Mouse (Mus musculus) intestine, embryonic 15.5 days (tissue): ENCODE results near the gene Nxf7. TPM values are rescaled to one million over a fixed set of nuclear protein-coding genes. Genes with fewer than 3 reads are reported as not detected.
"Not testable (repeated sequence)": the region's sequence is repeated elsewhere in the genome, so short reads cannot be mapped to it uniquely, and the experiment has no call there.

Source experiments
- ATAC-seq: fragments of 200-750 bp; cut with Nextera tagmentation; 2 replicates; pipeline ENCODE4 v1.8.0; 2017; ENCODE audit warnings: moderate TSS enrichment, moderate library complexity
- H3K27ac ChIP-seq: fragments of 300-500 bp; sonication (generic); 2 replicates; pipeline ENCODE4 v1.5.1; 2015; ENCODE audit warnings: mild to moderate bottlenecking, inconsistent platforms
- H3K27me3 ChIP-seq: fragments of 300-500 bp; sonication (generic); replicated peaks from 2 replicates; pipeline ENCODE4 v1.6.1; 2015; ENCODE audit warnings: inconsistent platforms
- H3K36me3 ChIP-seq: fragments of 300-500 bp; sonication (generic); 2 replicates; pipeline ENCODE4 v1.6.1; 2015; ENCODE audit warnings: inconsistent platforms
- H3K4me1 ChIP-seq: fragments of 300-500 bp; sonication (generic); replicated peaks from 2 replicates; pipeline ENCODE4 v1.6.1; 2015; ENCODE audit warnings: inconsistent platforms
- H3K4me2 ChIP-seq: fragments of 300-500 bp; sonication (generic); replicated peaks from 2 replicates; pipeline ENCODE4 v1.6.1; 2015; ENCODE audit warnings: mild to moderate bottlenecking, inconsistent platforms
- H3K4me3 ChIP-seq: fragments of 300-500 bp; sonication (generic); replicated peaks from 2 replicates; pipeline ENCODE4 v1.5.1; 2015; ENCODE audit warnings: inconsistent platforms
- H3K9ac ChIP-seq: fragments of 300-500 bp; sonication (generic); 2 replicates; pipeline ENCODE4 v1.6.1; 2015; ENCODE audit warnings: inconsistent platforms
- H3K9me3 ChIP-seq: fragments of 300-500 bp; sonication (generic); 2 replicates; pipeline ENCODE4 v1.6.1; 2016; ENCODE audit warnings: inconsistent platforms
- WGBS: fragments of 180-500 bp; shearing (Covaris S2); methylation state at CpG from one replicate; pipeline ENCODE4 v1.1.7; 2015; 5-methylcytosine and 5-hydroxymethylcytosine counted together
- polyA plus RNA-seq: library from polyadenylated mRNA; unstranded; fragments of >200 nt; fragmentation: Nextera tagmentation; extraction: Ambion mirVana; gene quantifications from 2 replicates; pipeline ENCODE4 v1.2.1, GENCODE M21; 2015

The Nxf7 gene
- polyA plus RNA-seq: 0.53 TPM in 1 of 2 replicates, not detected in the other

DNA sequence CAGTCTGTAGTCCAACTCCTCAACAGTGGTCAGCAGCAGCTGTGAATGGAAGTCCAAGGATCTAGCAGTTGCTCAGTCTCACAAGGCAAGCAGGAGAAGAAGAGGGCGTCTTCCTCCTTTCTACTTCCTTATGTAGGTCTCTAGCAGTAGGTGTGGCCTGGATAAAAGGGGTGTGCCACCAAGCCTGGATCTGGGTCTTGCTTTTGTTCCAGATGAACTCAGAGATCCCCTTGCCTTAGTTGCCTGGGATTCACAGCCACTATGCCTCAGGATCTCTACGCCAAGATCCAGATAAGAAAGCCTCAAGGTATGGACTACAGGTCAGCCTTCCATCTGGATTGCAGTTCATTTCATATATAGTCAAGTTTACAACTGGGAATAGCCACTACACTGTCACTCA is at the start of gene Nxf7:
Gene Nxf7, minus strand, starts transcription at position 101 of the 400 bp plus-strand sequence.
- no peak within 1 kb of the TSS for H3K27ac ChIP-seq
- H3K4me3 ChIP-seq: no peak within 1 kb of the TSS
- H3K36me3 ChIP-seq: no peaks in the 10 kb centered on the region
- H3K4me2 ChIP-seq: no peak within 1 kb of the TSS
- no peak for ATAC-seq
- H3K27me3 ChIP-seq: no peaks in the 10 kb centered on the region
- no peaks in the 10 kb centered on the region for H3K4me1 ChIP-seq
- no peaks in the 10 kb centered on the region for H3K9me3 ChIP-seq
- 80% methylated on average over 2 of the region's 2 CpGs for WGBS
- H3K9ac ChIP-seq: no peak within 1 kb of the TSS

DNA sequence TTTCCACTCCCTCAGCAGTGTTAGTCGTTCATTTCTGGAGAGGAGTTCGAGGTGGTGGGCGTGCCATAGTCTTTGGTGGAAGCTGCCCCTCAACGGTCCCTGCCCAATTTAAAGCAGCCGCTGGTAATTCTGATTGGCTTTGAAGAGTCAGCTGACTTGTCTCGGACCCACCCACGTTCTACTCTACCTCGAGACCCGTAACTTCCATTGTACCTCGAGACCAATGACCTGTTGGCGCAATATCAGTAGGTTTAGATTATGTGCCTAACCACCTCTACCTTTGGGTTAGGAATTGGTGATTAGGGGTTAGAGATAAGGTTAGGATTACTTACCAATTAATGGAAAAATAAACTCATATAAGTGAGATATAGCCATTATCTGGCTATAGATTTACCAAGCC is 29.0 kb upstream of the Nxf7 start, which contains the start of gene Prame:
Gene Prame, minus strand, starts transcription at position 101 of the 400 bp plus-strand sequence.
- 81% methylated on average over 11 of the region's 11 CpGs for WGBS
- Histone ChIP-seq H3K27me3 (no peaks in the 10 kb centered on the region), H3K4me3 (no peak within 1 kb of the TSS), H3K4me1 (no peaks in the 10 kb centered on the region), H3K4me2 (no peak within 1 kb of the TSS), H3K9ac (no peak within 1 kb of the TSS), H3K36me3 (no peaks in the 10 kb centered on the region), H3K27ac (no peak within 1 kb of the TSS), H3K9me3 (no peaks in the 10 kb centered on the region)
- no peak for ATAC-seq

DNA sequence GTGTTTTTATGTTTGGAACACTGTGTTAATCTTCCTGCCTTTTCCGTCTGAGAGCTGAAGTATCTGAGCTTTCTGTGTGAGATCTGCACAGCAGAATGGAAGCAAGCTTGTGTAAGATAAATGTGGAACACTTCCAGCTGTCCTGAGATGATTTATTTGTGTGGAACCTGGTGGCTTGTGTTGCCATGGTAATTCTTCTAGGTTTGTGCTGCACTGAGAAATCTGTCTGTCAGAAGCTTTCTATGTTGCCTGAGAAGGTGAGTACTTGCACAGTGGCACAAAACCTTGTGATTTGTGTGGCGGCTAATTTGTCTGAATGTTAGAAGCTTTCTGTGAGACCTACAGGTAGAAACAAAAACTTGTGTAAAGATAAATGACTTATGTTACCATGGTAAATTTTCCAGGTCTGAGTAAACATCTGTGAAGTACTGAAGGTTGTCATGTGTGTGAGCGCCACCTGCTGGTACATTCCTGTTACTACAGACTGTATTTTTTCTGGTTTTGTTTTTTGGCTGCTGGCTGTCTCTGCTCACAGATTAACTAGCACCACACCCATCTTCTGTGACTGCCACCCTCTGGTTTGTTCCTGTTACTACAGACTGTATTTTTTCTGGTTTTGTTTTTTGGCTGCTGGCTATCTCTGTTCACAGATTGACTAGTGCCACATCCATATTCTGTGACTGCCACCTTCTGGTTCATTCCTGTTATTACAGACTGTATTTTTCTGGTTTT is 2.9 kb upstream of the Nxf7 start:
- not testable (repeated sequence) for H3K9ac ChIP-seq, H3K27me3 ChIP-seq, H3K4me3 ChIP-seq, H3K4me2 ChIP-seq, H3K36me3 ChIP-seq, H3K4me1 ChIP-seq, ATAC-seq, H3K27ac ChIP-seq, H3K9me3 ChIP-seq
- 56% methylated on average over 3 of the region's 3 CpGs for WGBS

DNA sequence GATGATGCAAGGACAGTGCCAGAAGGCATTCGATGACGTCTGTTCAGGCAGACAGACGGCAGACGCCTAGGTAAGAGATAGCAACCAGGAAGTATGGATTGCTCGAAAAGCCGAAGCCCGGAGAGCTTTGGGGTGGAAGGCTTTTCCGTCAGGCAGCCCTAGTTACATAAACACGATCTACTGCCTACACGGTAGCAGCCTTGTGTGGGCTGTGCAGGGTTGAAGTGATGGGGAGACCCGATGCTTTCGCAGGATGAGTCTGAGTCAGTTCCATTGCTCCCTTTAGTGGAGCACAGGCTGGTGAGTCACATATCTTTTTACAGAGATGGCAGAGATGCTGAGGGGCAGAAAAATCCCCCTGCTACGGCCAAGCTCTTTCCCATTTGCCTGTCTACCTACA is 481 bp downstream of the Nxf7 start:
- Histone ChIP-seq H3K9me3 (no peaks in the 10 kb centered on the region), H3K4me3 (no peak overlapping the region), H3K36me3 (no peaks in the 10 kb centered on the region), H3K4me2 (no peak overlapping the region), H3K9ac (no peak overlapping the region), H3K4me1 (no peaks in the 10 kb centered on the region), H3K27ac (no peak overlapping the region), H3K27me3 (no peaks in the 10 kb centered on the region)
- ATAC-seq: no peak
- WGBS: 62% methylated on average over 13 of the region's 13 CpGs

DNA sequence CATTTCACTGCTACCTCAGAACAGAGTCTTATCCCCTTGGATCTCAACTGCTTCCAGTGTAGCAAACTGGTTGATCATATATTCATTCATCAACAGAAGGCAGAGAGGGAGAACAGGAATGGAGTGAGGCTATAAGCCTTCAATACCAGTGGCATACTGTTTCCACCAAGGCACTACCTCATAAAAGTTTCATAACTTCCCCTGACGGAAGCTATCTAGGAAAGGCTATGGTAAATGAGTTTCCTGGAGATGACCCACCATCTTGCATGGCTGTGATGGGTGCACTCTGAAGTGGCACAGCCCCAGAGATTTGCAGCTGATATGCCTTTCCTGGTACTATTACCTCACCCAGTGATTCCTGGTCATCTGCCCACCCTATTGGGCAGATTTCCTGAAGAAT is 22.2 kb downstream of the Nxf7 start:
- H3K4me1 ChIP-seq: no peaks in the 10 kb centered on the region
- H3K9ac ChIP-seq: no peak overlapping the region
- H3K27ac ChIP-seq: no peak overlapping the region
- no peaks in the 10 kb centered on the region for H3K9me3 ChIP-seq
- no peak overlapping the region for H3K4me2 ChIP-seq
- H3K27me3 ChIP-seq: no peaks in the 10 kb centered on the region
- ATAC-seq: no peak
- WGBS: 81% methylated on average over 1 of the region's 1 CpGs
- no peaks in the 10 kb centered on the region for H3K36me3 ChIP-seq
- H3K4me3 ChIP-seq: no peak overlapping the region

DNA sequence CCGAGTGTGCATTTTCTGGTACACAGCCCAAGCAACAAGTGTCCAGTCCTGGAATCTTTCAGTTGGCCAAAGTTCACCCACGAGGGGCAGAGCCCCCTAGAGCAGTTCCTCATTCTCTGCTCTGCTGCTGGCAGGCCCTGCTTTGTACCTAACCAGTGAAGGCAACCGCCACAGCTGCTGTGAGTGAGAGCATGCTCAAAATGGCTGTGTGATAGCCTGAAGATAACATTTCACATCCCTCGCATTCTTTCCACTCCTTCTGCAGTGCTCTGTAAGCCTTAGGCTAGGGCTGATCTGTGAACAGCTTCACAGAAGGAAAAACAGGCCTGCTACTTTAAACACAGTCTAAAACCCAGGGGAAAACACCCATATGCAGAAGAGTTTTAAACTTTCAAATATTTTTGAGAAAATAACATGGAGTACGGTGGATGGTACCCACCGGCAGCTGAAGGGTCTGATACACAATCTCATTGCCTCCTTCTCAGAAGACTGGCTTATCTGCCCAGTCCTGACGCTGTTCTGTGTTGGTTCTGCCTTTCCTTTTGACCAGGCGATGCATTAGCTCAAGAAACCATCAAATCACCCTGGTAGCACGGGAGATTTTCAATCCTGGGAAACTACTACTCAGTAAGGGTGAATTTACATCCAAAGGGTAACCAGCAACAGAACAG is 23.5 kb downstream of the Nxf7 start:
- H3K9ac ChIP-seq, H3K4me3 ChIP-seq, H3K9me3 ChIP-seq, H3K27me3 ChIP-seq, H3K4me1 ChIP-seq, H3K27ac ChIP-seq, H3K4me2 ChIP-seq, H3K36me3 ChIP-seq: not testable (repeated sequence)
- 63% methylated on average over 9 of the region's 9 CpGs for whole genome bisulfite sequencing
- peak; percentile 49; the same call in 1 of the 2 replicates for ATAC-seq

DNA sequence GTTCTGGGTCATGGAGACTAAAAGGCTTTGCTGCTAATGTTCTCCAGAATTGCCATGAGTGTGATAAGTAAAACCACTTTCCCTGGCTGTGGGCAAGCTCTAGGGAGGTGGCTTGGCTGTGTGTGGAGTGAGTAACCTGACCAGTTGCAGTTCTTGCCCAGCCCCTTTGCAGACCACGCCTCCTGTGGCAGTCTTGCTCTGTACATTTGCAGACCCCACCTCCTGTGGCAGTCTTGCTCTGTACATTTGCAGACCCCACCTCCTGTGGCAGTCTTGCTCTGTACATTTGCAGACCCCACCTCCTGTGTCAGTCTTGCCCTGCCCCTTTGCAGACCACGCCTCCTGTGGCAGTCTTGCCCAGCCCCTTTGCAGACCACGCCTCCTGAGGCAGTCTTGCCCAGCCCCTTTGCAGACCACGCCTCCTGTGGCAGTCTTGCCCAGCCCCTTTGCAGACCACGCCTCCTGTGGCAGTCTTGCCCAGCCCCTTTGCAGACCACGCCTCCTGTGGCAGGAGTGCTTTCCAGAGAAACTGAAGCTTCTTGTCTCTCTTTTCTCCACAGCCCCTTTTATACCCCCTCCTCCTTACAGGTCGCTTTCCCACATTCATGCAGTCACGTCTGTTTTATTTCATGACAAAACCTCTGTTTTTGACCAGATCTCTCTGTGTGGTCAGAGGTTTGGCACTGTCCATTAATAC is 24.2 kb downstream of the Nxf7 start:
- H3K9ac ChIP-seq, H3K4me3 ChIP-seq, H3K4me1 ChIP-seq, H3K36me3 ChIP-seq, H3K9me3 ChIP-seq, H3K4me2 ChIP-seq, H3K27me3 ChIP-seq, H3K27ac ChIP-seq: not testable (repeated sequence)
- 26% methylated on average over 8 of the region's 8 CpGs for WGBS
- ATAC-seq: peak; percentile 74

DNA sequence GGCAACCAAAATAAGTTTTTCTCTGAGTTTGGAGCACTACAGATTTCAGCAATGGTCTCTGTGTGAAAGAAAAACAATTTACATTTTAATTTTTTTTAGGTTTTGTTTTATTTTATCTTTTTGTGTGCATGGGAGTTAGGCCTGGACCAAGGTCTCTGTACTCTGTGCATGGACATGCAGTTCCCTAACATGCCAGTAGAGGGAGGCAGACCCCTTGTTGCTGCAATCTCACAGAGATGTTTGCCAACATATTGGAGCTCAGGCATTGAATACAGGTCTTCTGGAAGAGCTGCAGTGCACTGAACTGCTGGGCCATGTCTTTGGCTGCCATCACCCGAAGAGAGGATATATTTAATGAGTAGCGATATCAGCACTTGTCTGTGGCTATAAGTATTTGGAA is 29.1 kb downstream of the Nxf7 start:
- not testable (repeated sequence) for H3K9ac ChIP-seq, H3K36me3 ChIP-seq, H3K4me3 ChIP-seq, H3K4me1 ChIP-seq, H3K9me3 ChIP-seq, H3K27ac ChIP-seq, H3K4me2 ChIP-seq, H3K27me3 ChIP-seq
- ATAC-seq: peak; percentile 68
- WGBS: 22% methylated on average over 1 of the region's 2 CpGs

DNA sequence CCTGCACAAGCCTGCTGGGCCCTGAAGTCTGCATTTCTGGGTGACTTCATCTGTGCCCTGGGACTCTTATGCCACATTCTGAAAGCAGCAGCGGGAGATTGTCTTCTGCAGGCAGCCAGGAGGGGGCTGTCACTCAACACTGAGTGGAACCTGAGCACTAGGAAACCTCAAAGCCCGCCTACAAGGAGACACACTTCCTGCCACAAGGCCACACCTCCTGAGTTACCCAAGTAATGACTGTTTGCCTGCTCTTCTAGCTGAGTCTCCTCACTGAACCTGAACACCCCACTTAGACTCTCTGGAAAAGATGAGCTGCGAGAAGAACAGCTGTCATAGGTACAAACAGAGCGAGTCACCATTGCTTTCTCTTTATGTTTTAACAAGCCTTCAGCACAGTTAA is 33.6 kb downstream of the Nxf7 start:
- not testable (repeated sequence) for ATAC-seq, H3K4me1 ChIP-seq, H3K27me3 ChIP-seq, H3K9ac ChIP-seq, H3K4me3 ChIP-seq, H3K4me2 ChIP-seq, H3K27ac ChIP-seq, H3K36me3 ChIP-seq, H3K9me3 ChIP-seq
- 50% methylated on average over 4 of the region's 4 CpGs for WGBS

DNA sequence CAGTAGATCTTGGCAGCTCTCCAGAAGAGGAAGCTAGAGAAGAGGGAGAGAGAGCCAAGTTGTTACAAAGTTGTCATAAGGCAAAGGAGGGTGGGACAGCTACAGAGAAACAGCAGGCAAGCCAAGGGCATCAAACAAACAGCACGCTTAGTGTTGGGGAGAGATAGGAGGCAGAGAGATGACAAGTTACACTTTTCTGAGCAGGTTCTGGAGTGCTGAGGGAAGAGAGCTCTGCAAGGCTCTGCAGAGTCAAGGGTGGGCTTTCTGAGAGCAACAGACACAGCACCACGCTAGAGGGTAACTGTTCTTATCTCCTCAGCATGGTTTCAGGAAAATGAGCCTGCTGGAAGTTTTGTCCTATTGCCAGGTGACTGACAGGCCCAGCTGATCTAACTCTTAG is 35.7 kb downstream of the Nxf7 start:
- 17% methylated on average over 2 of the region's 2 CpGs for WGBS
- Histone ChIP-seq H3K4me2 (no peak overlapping the region), H3K9ac (no peak overlapping the region), H3K4me1 (no peaks in the 10 kb centered on the region), H3K36me3 (no peaks in the 10 kb centered on the region), H3K27ac (no peak overlapping the region), H3K9me3 (no peaks in the 10 kb centered on the region), H3K4me3 (no peak overlapping the region), H3K27me3 (no peaks in the 10 kb centered on the region)
- no peak for ATAC-seq

DNA sequence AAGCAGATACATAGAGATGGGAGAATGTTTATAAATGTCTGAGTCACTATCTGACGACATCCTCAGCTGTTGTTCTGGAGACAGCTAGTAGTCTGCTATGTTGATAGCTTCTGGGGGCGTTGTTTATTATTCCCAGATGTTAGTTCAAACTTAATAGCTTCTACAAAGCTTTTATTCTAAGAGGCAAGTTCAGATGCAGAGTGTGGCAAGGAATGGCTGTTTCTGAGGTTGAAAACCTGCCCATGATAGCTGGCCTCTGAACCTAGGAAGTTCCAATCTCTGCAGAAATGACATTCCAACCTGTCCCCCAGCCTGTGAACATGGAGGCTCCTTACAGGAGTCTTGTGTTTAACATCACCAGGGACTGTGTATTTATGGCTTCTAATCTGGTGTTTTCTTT is 36.9 kb downstream of the Nxf7 start:
- not testable (repeated sequence) for H3K36me3 ChIP-seq, H3K4me2 ChIP-seq, H3K9me3 ChIP-seq, ATAC-seq, H3K27me3 ChIP-seq, H3K4me3 ChIP-seq, H3K9ac ChIP-seq, H3K27ac ChIP-seq, H3K4me1 ChIP-seq
- 34% methylated on average over 2 of the region's 2 CpGs for WGBS

DNA sequence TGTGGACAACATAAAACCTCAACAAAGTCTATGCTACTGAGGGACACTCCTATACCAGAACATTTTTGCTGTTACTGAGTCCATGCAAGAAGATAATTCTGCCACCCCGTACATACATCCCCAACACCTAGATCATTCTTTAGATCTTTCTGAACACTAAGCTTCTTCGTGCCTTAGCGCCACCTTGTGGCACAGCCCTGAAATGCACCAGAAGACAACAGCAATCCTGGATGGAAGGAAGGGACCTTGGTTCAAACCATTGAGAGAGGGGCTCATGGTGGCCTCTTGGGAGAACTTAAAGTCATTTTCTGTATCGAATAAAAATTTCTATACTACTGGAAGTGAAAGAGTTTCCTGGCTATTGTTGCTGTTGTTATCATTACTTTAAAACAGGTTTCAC is 37.6 kb downstream of the Nxf7 start:
- H3K4me1 ChIP-seq, H3K27me3 ChIP-seq, H3K9me3 ChIP-seq, H3K4me3 ChIP-seq, H3K36me3 ChIP-seq, H3K9ac ChIP-seq, H3K4me2 ChIP-seq, H3K27ac ChIP-seq, ATAC-seq: not testable (repeated sequence)
- WGBS: 22% methylated on average over 4 of the region's 4 CpGs
